Mouse (Mus musculus): ENCODE measurements at regions not wholly inside any gene's neighbourhood (a gene's known extent, or its start where the extent isn't known, plus 50 kb on each side); places are given as distances from the start of the nearest gene placed in this dataset.

DNA sequence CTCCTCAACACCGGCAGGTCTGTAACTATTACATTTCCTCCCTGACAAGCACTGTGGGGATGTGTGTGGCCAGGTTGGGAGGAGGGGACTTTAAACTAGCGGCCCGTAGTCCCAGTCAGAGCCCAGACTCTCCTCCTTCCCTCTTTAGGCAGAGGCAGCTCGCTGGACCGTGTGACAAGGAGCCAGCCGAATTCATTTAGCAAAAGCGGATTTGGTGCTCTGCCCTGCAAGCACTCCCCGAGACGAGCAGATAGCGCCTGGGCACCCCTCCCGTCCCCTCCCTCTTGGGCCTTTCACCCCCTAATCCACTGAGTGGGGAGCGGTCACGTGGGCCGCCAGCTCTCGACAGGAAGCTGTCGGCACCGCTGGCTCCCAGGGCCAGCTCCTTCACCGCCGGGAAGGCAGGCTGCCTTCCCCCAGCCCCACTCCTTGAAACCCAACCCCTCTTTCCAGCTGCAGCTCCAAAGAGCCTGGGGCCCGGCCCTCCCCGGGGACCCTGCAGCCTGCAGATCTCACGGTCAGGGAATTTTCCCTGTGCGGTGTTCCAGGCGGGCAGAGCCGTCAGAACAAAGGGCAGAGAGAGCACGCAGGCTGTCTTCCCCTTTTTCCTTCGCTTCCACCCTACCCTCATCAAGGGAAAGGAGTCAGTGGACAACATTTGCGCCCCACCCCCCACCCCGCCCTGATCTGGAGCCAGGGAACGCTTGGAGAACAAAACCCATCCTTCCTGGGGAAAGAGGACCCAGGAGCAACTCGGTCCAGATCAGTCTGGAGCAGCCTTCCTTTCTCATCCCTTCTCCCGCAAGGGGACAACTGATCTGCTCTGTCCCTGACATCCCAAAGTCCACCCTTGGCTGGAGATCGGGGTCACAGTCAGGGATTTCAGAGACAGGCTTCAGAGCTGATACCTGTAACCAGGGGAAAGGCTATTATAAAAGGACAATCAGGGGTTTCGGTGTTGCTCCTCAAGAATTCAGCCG is 106.4 kb downstream of the Ephb3 start:
- Histone ChIP-seq H3K4me3 (replicated peaks; ENCODE audit: low read length) (peak overlapping the region; percentile 75), H3K27me3 (ENCODE audit: insufficient read depth, low read length) (peaks cover 69% of the 10 kb centered on the region), H3K36me3 (ENCODE audit: insufficient read depth, low read length) (no peaks in the 10 kb centered on the region), H3K4me1 (replicated peaks; ENCODE audit: low read depth, low read length) (peaks cover 19% of the 10 kb centered on the region), H3K9me3 (ENCODE audit: low read length) (no peaks in the 10 kb centered on the region)
- TF ChIP-seq NANOG (IDR thresholded peaks at IDR 0.05; ENCODE audit: borderline replicate concordance, low read length), result no peak
- TF ChIP-seq CTCF (conservative IDR thresholded peaks at IDR 0.05; ENCODE audit: low read length), result no peak
- TF ChIP-seq POU5F1 (IDR thresholded peaks at IDR 0.05; ENCODE audit: borderline replicate concordance, low read length), result no peak

DNA sequence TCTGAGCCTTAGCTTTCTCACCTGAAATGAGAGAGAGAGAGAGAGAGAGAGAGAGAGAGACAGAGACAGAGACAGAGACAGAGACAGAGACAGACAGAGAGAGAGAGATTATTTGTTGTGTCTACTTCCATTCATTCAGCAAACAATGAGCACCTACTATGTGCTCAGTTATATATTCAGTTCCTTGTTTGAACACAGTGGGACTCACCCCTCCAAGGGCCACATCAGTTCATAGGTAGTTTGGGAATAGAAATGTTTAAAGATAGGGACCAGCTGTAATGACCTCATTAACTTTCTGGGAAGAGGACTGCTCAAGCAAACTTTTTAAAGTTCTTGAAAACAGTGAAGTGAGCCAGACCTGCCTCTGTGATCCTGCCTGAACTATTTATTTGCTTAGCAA is 107.2 kb downstream of the Ephb3 start:
- TF ChIP-seq NANOG (IDR thresholded peaks at IDR 0.05; ENCODE audit: borderline replicate concordance, low read length) (no peak), POU5F1 (IDR thresholded peaks at IDR 0.05; ENCODE audit: borderline replicate concordance, low read length) (no peak), CTCF (conservative IDR thresholded peaks at IDR 0.05; ENCODE audit: low read length) (no peak)
- H3K27me3 ChIP-seq (ENCODE audit: insufficient read depth, low read length), result peaks cover 64% of the 10 kb centered on the region
- peaks cover 19% of the 10 kb centered on the region for H3K4me1 ChIP-seq (replicated peaks; ENCODE audit: low read depth, low read length)
- no peak overlapping the region for H3K4me3 ChIP-seq (replicated peaks; ENCODE audit: low read length)
- no peaks in the 10 kb centered on the region for H3K36me3 ChIP-seq (ENCODE audit: insufficient read depth, low read length)
- no peaks in the 10 kb centered on the region for H3K9me3 ChIP-seq (ENCODE audit: low read length)

DNA sequence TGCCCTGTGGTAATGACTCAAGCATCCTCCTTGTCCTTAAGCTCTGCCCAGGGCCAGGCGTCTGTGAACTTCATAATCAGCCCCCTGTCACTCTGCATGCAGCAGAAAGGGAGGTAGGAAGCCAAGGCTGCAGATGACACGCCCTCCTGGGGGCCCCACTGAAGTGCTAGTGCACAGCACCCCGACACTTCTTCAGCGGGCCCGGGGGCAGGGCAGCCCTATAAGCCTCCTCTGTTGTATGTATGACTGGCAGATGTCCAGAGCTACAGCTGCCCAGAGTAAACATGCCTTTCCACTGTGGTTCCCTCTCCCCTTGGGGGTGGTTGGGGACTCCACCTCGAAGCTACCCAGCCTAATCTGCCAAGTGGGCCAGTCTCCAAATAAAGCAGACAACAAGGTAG is 107.2 kb upstream of the Vps8 start:
- no peak for TF ChIP-seq CTCF (conservative IDR thresholded peaks at IDR 0.05; ENCODE audit: low read length)
- TF ChIP-seq POU5F1 (IDR thresholded peaks at IDR 0.05; ENCODE audit: borderline replicate concordance, low read length), result no peak
- no peak for TF ChIP-seq NANOG (IDR thresholded peaks at IDR 0.05; ENCODE audit: borderline replicate concordance, low read length)
- H3K9me3 ChIP-seq (ENCODE audit: low read length), result no peaks in the 10 kb centered on the region
- H3K27me3 ChIP-seq (ENCODE audit: insufficient read depth, low read length), result peaks cover 41% of the 10 kb centered on the region
- H3K36me3 ChIP-seq (ENCODE audit: insufficient read depth, low read length), result no peaks in the 10 kb centered on the region
- no peak overlapping the region for H3K4me3 ChIP-seq (replicated peaks; ENCODE audit: low read length)
- peaks cover 9% of the 10 kb centered on the region for H3K4me1 ChIP-seq (replicated peaks; ENCODE audit: low read depth, low read length)

DNA sequence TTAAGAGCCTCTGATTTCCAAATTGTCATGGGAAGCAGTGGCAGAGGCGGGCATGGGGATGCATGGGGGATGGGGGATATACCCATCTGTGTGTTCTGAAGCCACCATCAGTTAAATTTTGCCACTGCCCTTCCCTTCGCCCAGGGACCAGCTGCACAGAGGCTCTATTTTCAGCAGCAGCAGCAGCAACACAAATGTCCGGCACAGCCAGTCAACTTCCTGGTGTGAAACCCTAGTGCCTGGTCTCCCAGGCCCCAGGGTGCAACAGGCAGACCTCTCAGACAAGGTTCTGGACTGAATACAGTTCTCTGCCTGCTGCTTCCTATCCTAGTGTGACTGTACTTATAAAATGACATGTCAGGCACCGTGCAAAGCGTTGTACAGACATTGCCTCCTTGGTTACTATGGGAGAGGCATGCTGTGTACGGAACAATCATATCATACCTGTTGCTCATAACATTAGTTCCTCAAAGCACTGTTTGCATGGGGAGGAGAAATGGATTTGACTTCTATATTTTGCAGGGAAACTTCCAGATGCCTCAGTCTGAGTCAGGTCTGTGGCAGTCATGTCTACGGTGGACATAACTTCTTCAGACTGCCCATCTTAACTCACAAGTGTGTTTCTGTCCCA is 104.8 kb upstream of the Vps8 start:
- Histone ChIP-seq H3K4me1 (replicated peaks; ENCODE audit: low read depth, low read length) (peaks cover 15% of the 10 kb centered on the region; the same call in 1 of the 2 replicates), H3K36me3 (ENCODE audit: insufficient read depth, low read length) (no peaks in the 10 kb centered on the region), H3K27me3 (ENCODE audit: insufficient read depth, low read length) (peaks cover 24% of the 10 kb centered on the region), H3K4me3 (replicated peaks; ENCODE audit: low read length) (no peak overlapping the region), H3K9me3 (ENCODE audit: low read length) (no peaks in the 10 kb centered on the region)
- TF ChIP-seq POU5F1 (IDR thresholded peaks at IDR 0.05; ENCODE audit: borderline replicate concordance, low read length) (no peak), CTCF (conservative IDR thresholded peaks at IDR 0.05; ENCODE audit: low read length) (no peak), NANOG (IDR thresholded peaks at IDR 0.05; ENCODE audit: borderline replicate concordance, low read length) (no peak)

DNA sequence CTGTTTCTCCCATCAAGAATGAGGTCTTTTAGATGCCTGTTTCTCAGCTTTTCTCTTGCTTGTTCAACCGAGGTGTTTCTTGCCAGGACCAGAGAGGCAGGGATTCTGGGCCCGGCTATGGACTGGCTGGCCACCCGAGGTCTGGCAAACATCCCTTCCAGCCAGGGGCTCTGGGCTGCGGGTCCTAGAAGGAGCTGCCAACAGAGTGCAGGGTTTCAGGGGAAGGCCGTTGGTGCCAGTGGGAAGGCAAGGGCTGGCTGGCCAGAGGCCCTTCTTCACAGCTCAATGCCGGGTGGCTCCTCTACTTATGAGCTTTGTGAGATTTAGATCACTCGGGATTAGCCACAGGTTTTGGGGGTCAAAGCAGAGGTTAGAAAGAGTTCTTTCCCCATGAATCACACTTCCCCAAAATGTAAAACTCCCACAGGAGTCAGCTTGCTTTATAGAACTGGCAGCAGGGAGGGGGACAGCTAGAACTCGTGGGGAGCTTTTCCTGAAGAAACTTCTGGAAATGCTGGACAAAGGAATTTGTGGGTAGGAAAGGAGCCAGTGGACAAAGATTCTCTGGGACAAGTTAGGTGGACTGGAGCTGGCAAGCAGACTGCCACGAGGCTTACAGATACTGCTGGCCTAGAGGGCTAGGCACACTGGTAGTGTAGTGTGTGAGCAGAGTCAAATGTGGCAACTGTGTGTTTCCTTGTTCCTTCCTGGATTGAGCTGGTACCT is 104.1 kb upstream of the Vps8 start:
- no peaks in the 10 kb centered on the region for H3K9me3 ChIP-seq (ENCODE audit: low read length)
- peaks cover 15% of the 10 kb centered on the region; the same call in 1 of the 2 replicates for H3K4me1 ChIP-seq (replicated peaks; ENCODE audit: low read depth, low read length)
- no peaks in the 10 kb centered on the region for H3K36me3 ChIP-seq (ENCODE audit: insufficient read depth, low read length)
- no peak overlapping the region for H3K4me3 ChIP-seq (replicated peaks; ENCODE audit: low read length)
- TF ChIP-seq POU5F1 (IDR thresholded peaks at IDR 0.05; ENCODE audit: borderline replicate concordance, low read length) (no peak), CTCF (conservative IDR thresholded peaks at IDR 0.05; ENCODE audit: low read length) (no peak), NANOG (IDR thresholded peaks at IDR 0.05; ENCODE audit: borderline replicate concordance, low read length) (no peak)
- peaks cover 27% of the 10 kb centered on the region for H3K27me3 ChIP-seq (ENCODE audit: insufficient read depth, low read length)

DNA sequence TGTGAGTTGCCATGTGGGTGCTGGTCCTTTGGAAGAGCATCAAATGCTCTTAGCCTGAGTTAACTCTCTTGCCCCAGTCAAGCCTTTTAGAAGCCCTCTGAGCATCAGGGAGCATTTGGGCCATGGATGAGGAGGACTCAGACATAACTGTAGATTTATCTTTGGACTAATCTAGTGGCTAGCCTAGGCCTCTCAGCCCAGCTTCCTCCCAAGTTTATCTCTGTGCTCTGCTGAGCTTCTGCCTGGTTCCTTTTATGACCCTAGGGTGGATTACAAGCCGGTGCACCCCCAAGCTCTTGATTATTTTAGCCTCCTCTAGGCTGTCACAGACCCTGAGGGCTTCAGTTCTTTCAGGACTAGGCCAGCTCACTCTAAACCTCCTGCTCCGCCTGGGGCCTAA is 102.6 kb upstream of the Vps8 start:
- H3K4me3 ChIP-seq (replicated peaks; ENCODE audit: low read length), result no peak overlapping the region
- H3K9me3 ChIP-seq (ENCODE audit: low read length), result no peaks in the 10 kb centered on the region
- no peak for TF ChIP-seq POU5F1 (IDR thresholded peaks at IDR 0.05; ENCODE audit: borderline replicate concordance, low read length)
- TF ChIP-seq CTCF (conservative IDR thresholded peaks at IDR 0.05; ENCODE audit: low read length), result no peak
- TF ChIP-seq NANOG (IDR thresholded peaks at IDR 0.05; ENCODE audit: borderline replicate concordance, low read length), result no peak
- H3K4me1 ChIP-seq (replicated peaks; ENCODE audit: low read depth, low read length), result peaks cover 15% of the 10 kb centered on the region; the same call in 1 of the 2 replicates
- peaks cover 31% of the 10 kb centered on the region for H3K27me3 ChIP-seq (ENCODE audit: insufficient read depth, low read length)
- no peaks in the 10 kb centered on the region for H3K36me3 ChIP-seq (ENCODE audit: insufficient read depth, low read length)

DNA sequence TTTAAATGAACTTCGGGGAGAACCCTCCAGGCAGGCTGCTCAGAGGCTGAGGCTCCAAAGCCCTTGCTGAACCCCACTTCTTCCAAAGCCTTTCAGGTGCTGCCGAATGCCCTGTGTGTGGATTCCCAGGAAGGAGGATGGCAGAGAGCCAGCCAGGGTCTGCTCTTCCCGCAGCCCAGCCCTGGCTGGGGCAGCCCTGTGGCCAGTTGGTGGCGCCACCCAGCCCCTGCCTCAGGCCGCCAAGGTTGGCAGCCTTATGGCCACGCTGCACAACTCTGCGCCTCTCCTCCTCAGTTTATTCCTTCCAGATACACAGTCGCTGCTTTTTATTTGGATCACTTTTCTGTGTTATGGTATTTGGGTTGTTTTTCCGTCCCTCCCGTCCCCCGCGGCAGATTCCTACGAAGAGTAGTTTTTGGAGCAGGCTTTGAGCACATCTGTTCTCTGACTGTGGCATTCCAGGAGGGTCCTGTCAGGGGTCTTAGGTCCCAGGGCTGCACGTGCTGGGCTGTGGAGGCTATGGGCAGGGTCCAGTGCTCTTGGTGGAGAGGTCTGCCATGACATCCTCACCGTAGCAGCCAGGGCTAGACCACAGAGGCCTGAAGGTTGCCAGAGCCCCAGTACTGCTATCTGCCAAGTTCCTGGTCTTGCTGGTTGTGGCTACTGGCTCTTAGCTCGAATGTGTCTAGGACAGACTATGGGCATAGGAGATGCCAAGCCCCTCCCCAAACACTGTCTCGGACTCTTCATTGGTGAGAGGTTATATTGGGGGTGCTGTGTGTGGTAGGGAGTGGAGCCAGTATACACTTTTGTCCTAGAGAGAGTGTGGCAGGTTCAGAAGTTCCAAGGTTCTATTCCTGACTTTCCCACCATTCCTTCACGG is 101.5 kb upstream of the Vps8 start:
- Histone ChIP-seq H3K36me3 (ENCODE audit: insufficient read depth, low read length) (no peaks in the 10 kb centered on the region), H3K9me3 (ENCODE audit: low read length) (no peaks in the 10 kb centered on the region), H3K27me3 (ENCODE audit: insufficient read depth, low read length) (peaks cover 26% of the 10 kb centered on the region), H3K4me1 (replicated peaks; ENCODE audit: low read depth, low read length) (peaks cover 15% of the 10 kb centered on the region; the same call in 1 of the 2 replicates), H3K4me3 (replicated peaks; ENCODE audit: low read length) (0 out of 2 replicates have a peak overlapping the region, but pooled peaks have one; percentile 7)
- TF ChIP-seq POU5F1 (IDR thresholded peaks at IDR 0.05; ENCODE audit: borderline replicate concordance, low read length) (no peak), NANOG (IDR thresholded peaks at IDR 0.05; ENCODE audit: borderline replicate concordance, low read length) (no peak), CTCF (conservative IDR thresholded peaks at IDR 0.05; ENCODE audit: low read length) (no peak; the same call in 1 of the 2 replicates)
